ENCODE assay signal across 10 mouse cellular contexts in genomic region chr2:85011906-85012604, GRCm38 (mm10). TPM values are rescaled to one million over a fixed set of nuclear protein-coding genes. Genes with fewer than 3 reads are reported as not detected.
A peak's percentile ranks its signal among the peaks of the same experiment; 100 is the strongest.
DNase-seq lines count a peak whose midpoint lies in the region; ATAC-seq and TF ChIP-seq lines count a peak whose summit lies in the region.
"Had no signal": no experiment of that assay in that cellular context is flagged by ENCODE, and none has a peak within 500 bp of the region (broad histone marks: within the 10 kb centered on the region; RNA-seq: fewer than 3 reads in every experiment).

No protein-coding gene starts in this region.

- H3ac ChIP-seq in C2C12 (ENCODE audit: control insufficient read depth, insufficient read length, low read depth): no peak overlapping the region

- H3K79me3 ChIP-seq in C2C12 (ENCODE audit: low read depth): no peaks in the 10 kb centered on the region

- H3K27ac ChIP-seq in forebrain, embryonic 10.5 days: 0 out of 2 replicates have a peak overlapping the region, but pooled peaks have one; percentile 51
- H3K27ac ChIP-seq in forebrain, embryonic 12.5 days: no peak overlapping the region
- H3K27ac ChIP-seq in forebrain, embryonic 11.5 days (ENCODE audit: low read depth, low read length): no peak overlapping the region
- peak overlapping the region; percentile 38; the same call in 1 of the 2 replicates for H3K27ac ChIP-seq in limb, embryonic 14.5 days (replicated peaks; ENCODE audit: low read depth, low read length)
- no peak overlapping the region for H3K27ac ChIP-seq in hindbrain, embryonic 14.5 days

- H3K79me2 ChIP-seq in C2C12 (ENCODE audit: control insufficient read depth, insufficient read depth): no peaks in the 10 kb centered on the region

- H3K4me1 ChIP-seq in forebrain, embryonic 10.5 days: no peaks in the 10 kb centered on the region
- H3K4me1 ChIP-seq in forebrain, embryonic 12.5 days: no peaks in the 10 kb centered on the region
- no peaks in the 10 kb centered on the region for H3K4me1 ChIP-seq in forebrain, embryonic 11.5 days (replicated peaks; ENCODE audit: control insufficient read depth, insufficient read depth, low read length)
- peaks cover 5% of the 10 kb centered on the region for H3K4me1 ChIP-seq in limb, embryonic 14.5 days (ENCODE audit: control insufficient read depth, insufficient read depth, low read length)
- H3K4me1 ChIP-seq in hindbrain, embryonic 14.5 days (replicated peaks; ENCODE audit: control insufficient read depth, insufficient read depth, low read length): no peaks in the 10 kb centered on the region

- no peak for ATAC-seq in forebrain, embryonic 12.5 days (ENCODE audit: low FRiP score)
- ATAC-seq in forebrain, embryonic 11.5 days (replicated peaks; ENCODE audit: low FRiP score): 0 out of 2 replicates have a peak, but pooled peaks have one; percentile 25
- ATAC-seq in limb, embryonic 14.5 days (ENCODE audit: low FRiP score, low read depth): 0 out of 2 replicates have a peak, but pooled peaks have one; percentile 23
- ATAC-seq in granulocyte monocyte progenitor cell, adult 5-6 weeks (replicated peaks; ENCODE audit: poor library complexity, severe bottlenecking): no peak
- ATAC-seq in hindbrain, embryonic 14.5 days (ENCODE audit: low FRiP score): no peak

- no peak for DNase-seq in forebrain, embryonic 10.5 days (ENCODE audit: extremely low spot score, low spot score)
- peak; percentile 39 for DNase-seq in forebrain, embryonic 11.5 days (ENCODE audit: low spot score)
- no peak for DNase-seq in limb, embryonic 14.5 days (ENCODE audit: low spot score)
- peak; percentile 56 for DNase-seq in yolk sac, embryonic 10.5 days (ENCODE audit: low spot score)
- DNase-seq in hindbrain, embryonic 14.5 days (ENCODE audit: low spot score): no peak

- no peak overlapping the region for H3K4me2 ChIP-seq in forebrain, embryonic 12.5 days
- no peak overlapping the region for H3K4me2 ChIP-seq in forebrain, embryonic 11.5 days (ENCODE audit: low read depth, low read length, severe bottlenecking)
- no peak overlapping the region for H3K4me2 ChIP-seq in limb, embryonic 14.5 days (replicated peaks; ENCODE audit: low read depth, low read length, severe bottlenecking)
- H3K4me2 ChIP-seq in hindbrain, embryonic 14.5 days (replicated peaks): no peak overlapping the region

- H3K9me3 ChIP-seq in forebrain, embryonic 10.5 days: no peaks in the 10 kb centered on the region
- no peaks in the 10 kb centered on the region for H3K9me3 ChIP-seq in forebrain, embryonic 12.5 days
- no peaks in the 10 kb centered on the region for H3K9me3 ChIP-seq in forebrain, embryonic 11.5 days (ENCODE audit: control insufficient read depth, low read length)
- no peaks in the 10 kb centered on the region for H3K9me3 ChIP-seq in limb, embryonic 14.5 days (ENCODE audit: control insufficient read depth, low read length)
- no peaks in the 10 kb centered on the region for H3K9me3 ChIP-seq in hindbrain, embryonic 14.5 days (ENCODE audit: control insufficient read depth, low read length)

- H3K36me3 ChIP-seq in forebrain, embryonic 10.5 days (replicated peaks): no peaks in the 10 kb centered on the region
- no peaks in the 10 kb centered on the region for H3K36me3 ChIP-seq in forebrain, embryonic 12.5 days (replicated peaks)
- no peaks in the 10 kb centered on the region for H3K36me3 ChIP-seq in C2C12 (ENCODE audit: control insufficient read depth, insufficient read depth)
- no peaks in the 10 kb centered on the region for H3K36me3 ChIP-seq in forebrain, embryonic 11.5 days (ENCODE audit: control insufficient read depth, insufficient read depth, low read length)
- no peaks in the 10 kb centered on the region for H3K36me3 ChIP-seq in limb, embryonic 14.5 days (ENCODE audit: control insufficient read depth, insufficient read depth, low read length)
- no peaks in the 10 kb centered on the region for H3K36me3 ChIP-seq in hindbrain, embryonic 14.5 days (replicated peaks; ENCODE audit: control insufficient read depth, insufficient read depth)

- TF ChIP-seq POLR2A in limb, embryonic 14.5 days (IDR thresholded peaks at IDR 0.05; ENCODE audit: borderline replicate concordance, extremely low read depth, insufficient read depth, insufficient read length): no peak

- H3K9ac ChIP-seq in forebrain, embryonic 12.5 days: no peak overlapping the region
- no peak overlapping the region for H3K9ac ChIP-seq in forebrain, embryonic 11.5 days (ENCODE audit: low read length)
- 0 out of 2 replicates have a peak overlapping the region, but pooled peaks have one; percentile 6 for H3K9ac ChIP-seq in limb, embryonic 14.5 days (ENCODE audit: low read depth, low read length, severe bottlenecking)
- H3K9ac ChIP-seq in hindbrain, embryonic 14.5 days: no peak overlapping the region

- H3K27me3 ChIP-seq in forebrain, embryonic 10.5 days (ENCODE audit: poor library complexity, severe bottlenecking): no peaks in the 10 kb centered on the region
- H3K27me3 ChIP-seq in forebrain, embryonic 12.5 days: no peaks in the 10 kb centered on the region
- H3K27me3 ChIP-seq in C2C12 (ENCODE audit: control insufficient read depth, insufficient read depth, insufficient read length): no peaks in the 10 kb centered on the region
- no peaks in the 10 kb centered on the region for H3K27me3 ChIP-seq in forebrain, embryonic 11.5 days (ENCODE audit: control insufficient read depth, insufficient read depth, low read length)
- H3K27me3 ChIP-seq in limb, embryonic 14.5 days (ENCODE audit: control insufficient read depth, insufficient read depth, low read length): no peaks in the 10 kb centered on the region
- no peaks in the 10 kb centered on the region for H3K27me3 ChIP-seq in hindbrain, embryonic 14.5 days (ENCODE audit: control insufficient read depth, insufficient read depth, low read length)

- 89% methylated on average over 9 of the region's 9 CpGs for WGBS in forebrain, embryonic 10.5 days
- 81% methylated on average over 9 of the region's 9 CpGs for WGBS in forebrain, embryonic 12.5 days
- WGBS in forebrain, embryonic 11.5 days: 86% methylated on average over 9 of the region's 9 CpGs
- 41% methylated on average over 9 of the region's 9 CpGs for whole genome bisulfite sequencing in limb, embryonic 14.5 days
- WGBS in hindbrain, embryonic 14.5 days: 78% methylated on average over 9 of the region's 9 CpGs

- TF ChIP-seq CTCF in C2C12 (IDR thresholded peaks at IDR 0.05; ENCODE audit: control insufficient read depth, insufficient read depth, insufficient read length): no peak

- H3K4me3 ChIP-seq in forebrain, embryonic 10.5 days: no peak overlapping the region
- no peak overlapping the region for H3K4me3 ChIP-seq in forebrain, embryonic 12.5 days (replicated peaks)
- no peak overlapping the region for H3K4me3 ChIP-seq in C2C12 (ENCODE audit: insufficient read depth, poor library complexity, severe bottlenecking)
- H3K4me3 ChIP-seq in forebrain, embryonic 11.5 days (ENCODE audit: low read depth, low read length): no peak overlapping the region
- H3K4me3 ChIP-seq in limb, embryonic 14.5 days (replicated peaks; ENCODE audit: low read length): no peak overlapping the region
- H3K4me3 ChIP-seq in hindbrain, embryonic 14.5 days (replicated peaks; ENCODE audit: low read length): no peak overlapping the region

RNA-seq across cellular contexts. Expression of gene Prg3, which starts 24.0 kb away (rescaled TPM):
- polyA plus RNA-seq in forebrain, embryonic 10.5 days (2016; fragmentation: Nextera tagmentation; extraction: Ambion mirVana): not detected in 2 replicates
- not detected in 2 replicates for polyA plus RNA-seq in forebrain, embryonic 12.5 days (2016; fragmentation: Nextera tagmentation; extraction: Ambion mirVana)
- polyA plus RNA-seq in C2C12 (2012; fragmentation: generic; extraction: Trizol): not detected
- not detected in 2 replicates for polyA plus RNA-seq in forebrain, embryonic 11.5 days (2014; fragmentation: Nextera tagmentation; extraction: Ambion mirVana)
- 0.08 TPM in 1 of 2 replicates, not detected in the other for polyA plus RNA-seq in limb, embryonic 14.5 days (2012; rRNA removed)
- 0.21 TPM in 1 of 2 replicates, not detected in the other for polyA plus RNA-seq in limb, embryonic 14.5 days (2014; fragmentation: Nextera tagmentation; extraction: Ambion mirVana)
- total RNA-seq in granulocyte monocyte progenitor cell, adult 5-6 weeks (2014; fragmentation: Nextera tagmentation): 7.6 and 17.0 TPM in 2 replicates
- total RNA-seq in granulocyte monocyte progenitor cell, adult 5-6 weeks (2017): 10.5 and 16.0 TPM in 2 replicates
- polyA plus RNA-seq in hindbrain, embryonic 14.5 days (2014; fragmentation: Nextera tagmentation; extraction: Ambion mirVana): not detected in 2 replicates
- polyA plus RNA-seq: frontal cortex, adult 2 months; small intestine, adult 2 months had no signal

RNA-seq across cellular contexts. Expression of gene Ssrp1, which starts 25.0 kb away (rescaled TPM):
- polyA plus RNA-seq in forebrain, embryonic 10.5 days (2016; fragmentation: Nextera tagmentation; extraction: Ambion mirVana): 433 and 446 TPM in 2 replicates
- polyA plus RNA-seq in forebrain, embryonic 12.5 days (2016; fragmentation: Nextera tagmentation; extraction: Ambion mirVana): 309 and 322 TPM in 2 replicates
- 195 TPM for polyA plus RNA-seq in C2C12 (2012; fragmentation: generic; extraction: Trizol)
- 375 and 413 TPM in 2 replicates for polyA plus RNA-seq in forebrain, embryonic 11.5 days (2014; fragmentation: Nextera tagmentation; extraction: Ambion mirVana)
- polyA plus RNA-seq in limb, embryonic 14.5 days (2012; rRNA removed): 256 and 265 TPM in 2 replicates
- polyA plus RNA-seq in limb, embryonic 14.5 days (2014; fragmentation: Nextera tagmentation; extraction: Ambion mirVana): 242 and 263 TPM in 2 replicates
- 229 and 255 TPM in 2 replicates for total RNA-seq in granulocyte monocyte progenitor cell, adult 5-6 weeks (2014; fragmentation: Nextera tagmentation)
- total RNA-seq in granulocyte monocyte progenitor cell, adult 5-6 weeks (2017): 454 and 456 TPM in 2 replicates
- polyA plus RNA-seq in hindbrain, embryonic 14.5 days (2014; fragmentation: Nextera tagmentation; extraction: Ambion mirVana): 169 and 178 TPM in 2 replicates

RNA-seq across cellular contexts. Expression of gene P2rx3, which starts 25.2 kb away (rescaled TPM):
- 2.7 and 3.6 TPM in 2 replicates for polyA plus RNA-seq in forebrain, embryonic 10.5 days (2016; fragmentation: Nextera tagmentation; extraction: Ambion mirVana)
- 1.4 and 1.6 TPM in 2 replicates for polyA plus RNA-seq in forebrain, embryonic 12.5 days (2016; fragmentation: Nextera tagmentation; extraction: Ambion mirVana)
- 0.30 TPM for polyA plus RNA-seq in C2C12 (2012; fragmentation: generic; extraction: Trizol)
- polyA plus RNA-seq in forebrain, embryonic 11.5 days (2014; fragmentation: Nextera tagmentation; extraction: Ambion mirVana): 1.6 and 1.9 TPM in 2 replicates
- 0.45 and 0.69 TPM in 2 replicates for polyA plus RNA-seq in limb, embryonic 14.5 days (2012; rRNA removed)
- polyA plus RNA-seq in limb, embryonic 14.5 days (2014; fragmentation: Nextera tagmentation; extraction: Ambion mirVana): 0.43 and 0.81 TPM in 2 replicates
- 0.68 and 0.92 TPM in 2 replicates for total RNA-seq in granulocyte monocyte progenitor cell, adult 5-6 weeks (2014; fragmentation: Nextera tagmentation)
- 0.10 and 0.52 TPM in 2 replicates for total RNA-seq in granulocyte monocyte progenitor cell, adult 5-6 weeks (2017)
- 2.9 and 4.1 TPM in 2 replicates for polyA plus RNA-seq in hindbrain, embryonic 14.5 days (2014; fragmentation: Nextera tagmentation; extraction: Ambion mirVana)

RNA-seq across cellular contexts. Expression of gene Prg2, which starts 31.8 kb away (rescaled TPM):
- polyA plus RNA-seq in forebrain, embryonic 10.5 days (2016; fragmentation: Nextera tagmentation; extraction: Ambion mirVana): not detected in 2 replicates
- polyA plus RNA-seq in forebrain, embryonic 12.5 days (2016; fragmentation: Nextera tagmentation; extraction: Ambion mirVana): not detected in 2 replicates
- polyA plus RNA-seq in C2C12 (2012; fragmentation: generic; extraction: Trizol): not detected
- not detected in 2 replicates for polyA plus RNA-seq in forebrain, embryonic 11.5 days (2014; fragmentation: Nextera tagmentation; extraction: Ambion mirVana)
- polyA plus RNA-seq in limb, embryonic 14.5 days (2012; rRNA removed): 0.80 and 1.0 TPM in 2 replicates
- polyA plus RNA-seq in limb, embryonic 14.5 days (2014; fragmentation: Nextera tagmentation; extraction: Ambion mirVana): not detected in 2 replicates
- total RNA-seq in granulocyte monocyte progenitor cell, adult 5-6 weeks (2014; fragmentation: Nextera tagmentation): not detected in 2 replicates
- total RNA-seq in granulocyte monocyte progenitor cell, adult 5-6 weeks (2017): 73.5 and 97.1 TPM in 2 replicates
- not detected in 2 replicates for polyA plus RNA-seq in hindbrain, embryonic 14.5 days (2014; fragmentation: Nextera tagmentation; extraction: Ambion mirVana)
- polyA plus RNA-seq: frontal cortex, adult 2 months had no signal

RNA-seq across cellular contexts. Expression of gene Tnks1bp1, which starts 35.8 kb away (rescaled TPM):
- polyA plus RNA-seq in forebrain, embryonic 10.5 days (2016; fragmentation: Nextera tagmentation; extraction: Ambion mirVana): 26.6 and 36.1 TPM in 2 replicates
- polyA plus RNA-seq in forebrain, embryonic 12.5 days (2016; fragmentation: Nextera tagmentation; extraction: Ambion mirVana): 38.3 and 39.7 TPM in 2 replicates
- polyA plus RNA-seq in C2C12 (2012; fragmentation: generic; extraction: Trizol): 58.6 TPM
- 10.0 and 10.2 TPM in 2 replicates for polyA plus RNA-seq in forebrain, embryonic 11.5 days (2014; fragmentation: Nextera tagmentation; extraction: Ambion mirVana)
- 85.9 and 110 TPM in 2 replicates for polyA plus RNA-seq in limb, embryonic 14.5 days (2012; rRNA removed)
- polyA plus RNA-seq in limb, embryonic 14.5 days (2014; fragmentation: Nextera tagmentation; extraction: Ambion mirVana): 16.8 and 17.0 TPM in 2 replicates
- 0.47 and 1.4 TPM in 2 replicates for total RNA-seq in granulocyte monocyte progenitor cell, adult 5-6 weeks (2014; fragmentation: Nextera tagmentation)
- total RNA-seq in granulocyte monocyte progenitor cell, adult 5-6 weeks (2017): 2.2 and 4.9 TPM in 2 replicates
- polyA plus RNA-seq in hindbrain, embryonic 14.5 days (2014; fragmentation: Nextera tagmentation; extraction: Ambion mirVana): 6.1 and 6.5 TPM in 2 replicates

Comparison
In these comparisons a context has a peak if more than half of its experiments do, and no peak if none do; other contexts are left out.
1. DNase-seq: peak in forebrain, embryonic 11.5 days (single experiment) and yolk sac, embryonic 10.5 days (single experiment); none in forebrain, embryonic 10.5 days (single experiment), limb, embryonic 14.5 days (single experiment) and hindbrain, embryonic 14.5 days (single experiment).
2. H3K27ac ChIP-seq: peak in forebrain, embryonic 10.5 days (single experiment) and limb, embryonic 14.5 days (single experiment); none in forebrain, embryonic 12.5 days (single experiment), forebrain, embryonic 11.5 days (single experiment) and hindbrain, embryonic 14.5 days (single experiment).
3. ATAC-seq: peak in forebrain, embryonic 11.5 days (single experiment) and limb, embryonic 14.5 days (single experiment); none in forebrain, embryonic 12.5 days (single experiment), granulocyte monocyte progenitor cell, adult 5-6 weeks (single experiment) and hindbrain, embryonic 14.5 days (single experiment).